Mouse (Mus musculus): ENCODE measurements around the gene Ell2.
"Not testable (repeated sequence)": the region's sequence is repeated elsewhere in the genome, so short reads cannot be mapped to it uniquely, and the experiment has no call there.

DNA sequence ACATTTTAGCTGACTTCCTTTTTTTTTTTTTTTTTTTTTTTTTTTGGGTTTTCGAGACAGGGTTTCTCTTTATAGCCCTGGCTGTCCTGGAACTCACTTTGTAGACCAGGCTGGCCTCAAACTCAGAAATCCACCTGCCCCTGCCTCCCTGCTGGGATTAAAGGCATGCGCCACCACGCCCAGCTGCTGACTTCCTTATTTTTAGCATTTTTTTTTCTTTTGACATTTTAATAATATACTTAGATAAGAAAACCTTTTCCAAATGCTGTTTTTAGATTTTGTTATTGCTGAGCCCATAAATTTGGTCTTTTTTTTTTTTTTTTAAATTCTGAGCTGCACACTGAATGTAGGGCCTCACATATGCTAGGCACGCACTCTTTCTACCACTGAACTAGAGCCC lies 5.0 kb downstream of the Ell2 start:
- not testable (repeated sequence) for TF ChIP-seq CTCF (IDR thresholded peaks at IDR 0.05; ENCODE audit: control insufficient read depth, insufficient read depth, low read length); POLR2A (IDR thresholded peaks at IDR 0.05; ENCODE audit: borderline replicate concordance, control insufficient read depth, low read depth, low read length)
